Mouse (Mus musculus): ENCODE data around the gene Gpr18.

Gene Gpr18

DNA sequence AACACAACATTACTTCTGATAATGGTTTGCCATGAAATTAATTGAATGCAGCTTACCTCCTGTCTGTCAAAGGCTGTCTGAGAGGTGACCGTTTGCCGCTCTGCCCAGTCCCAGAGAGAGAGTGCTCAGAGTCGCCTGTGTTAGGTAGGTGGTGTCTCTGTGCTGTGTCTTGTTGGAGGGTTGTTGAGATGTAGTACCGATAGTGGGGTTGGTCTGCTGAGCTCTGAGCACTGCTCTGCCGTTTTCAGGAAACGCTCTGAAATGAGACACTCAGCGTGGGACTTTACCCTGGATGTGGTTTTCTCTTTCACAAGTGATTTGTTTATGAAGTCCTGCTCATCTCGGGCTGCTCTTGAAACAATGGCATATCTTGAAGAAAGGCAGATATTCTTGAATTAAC is at the start of gene Gpr18:
Gpr18 (minus strand) TSS at position 161 of the 400 bp plus-strand sequence.
- DNase-seq (ENCODE audit: low spot score in 2 of 2): no peak

DNA sequence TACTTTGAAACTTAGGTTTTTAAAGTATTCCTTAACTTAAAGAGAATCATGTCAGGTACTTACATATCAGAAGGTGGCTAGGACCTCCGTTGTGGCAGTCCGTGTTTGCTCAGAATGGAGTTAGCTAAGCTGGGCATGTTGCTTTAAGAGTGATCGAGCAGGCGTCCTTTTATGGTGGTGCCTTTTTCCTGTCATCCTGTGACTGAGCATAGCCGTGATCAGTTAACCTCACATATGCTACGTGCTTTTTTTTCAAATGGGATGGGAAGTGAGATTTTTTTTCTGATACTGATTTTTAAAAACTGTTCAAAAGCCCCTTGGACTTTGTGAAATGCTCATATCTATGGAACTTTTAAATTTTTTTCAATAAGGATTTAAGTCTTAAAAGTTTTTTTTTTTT is 49.4 kb upstream of the Gpr18 start, which contains the start of gene Gpr183:
Gpr183 (minus strand) TSS at position 206 of the 400 bp plus-strand sequence.
- DNase-seq (ENCODE audit: low spot score in 2 of 2): no peak

DNA sequence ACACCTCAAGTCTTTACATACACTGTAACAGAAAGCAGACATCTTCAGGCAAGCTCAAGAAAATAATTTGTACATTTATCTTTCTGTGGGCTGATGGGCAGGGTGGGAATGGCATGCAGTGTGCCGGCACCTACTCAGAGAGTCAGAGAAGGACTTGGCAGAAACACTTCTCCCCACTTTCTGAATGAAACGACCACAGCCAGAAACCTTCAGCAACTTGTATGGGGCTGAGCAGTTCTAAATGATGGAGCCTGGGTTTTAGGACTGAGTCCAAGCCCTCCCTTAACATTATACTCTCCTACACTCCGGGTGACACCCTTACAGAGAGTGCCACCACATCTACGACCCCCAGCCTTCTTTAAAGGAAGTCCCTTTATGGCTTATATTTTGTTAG is 48.4 kb upstream of the Gpr18 start:
- DNase-seq (ENCODE audit: low spot score in 2 of 2): no peak

DNA sequence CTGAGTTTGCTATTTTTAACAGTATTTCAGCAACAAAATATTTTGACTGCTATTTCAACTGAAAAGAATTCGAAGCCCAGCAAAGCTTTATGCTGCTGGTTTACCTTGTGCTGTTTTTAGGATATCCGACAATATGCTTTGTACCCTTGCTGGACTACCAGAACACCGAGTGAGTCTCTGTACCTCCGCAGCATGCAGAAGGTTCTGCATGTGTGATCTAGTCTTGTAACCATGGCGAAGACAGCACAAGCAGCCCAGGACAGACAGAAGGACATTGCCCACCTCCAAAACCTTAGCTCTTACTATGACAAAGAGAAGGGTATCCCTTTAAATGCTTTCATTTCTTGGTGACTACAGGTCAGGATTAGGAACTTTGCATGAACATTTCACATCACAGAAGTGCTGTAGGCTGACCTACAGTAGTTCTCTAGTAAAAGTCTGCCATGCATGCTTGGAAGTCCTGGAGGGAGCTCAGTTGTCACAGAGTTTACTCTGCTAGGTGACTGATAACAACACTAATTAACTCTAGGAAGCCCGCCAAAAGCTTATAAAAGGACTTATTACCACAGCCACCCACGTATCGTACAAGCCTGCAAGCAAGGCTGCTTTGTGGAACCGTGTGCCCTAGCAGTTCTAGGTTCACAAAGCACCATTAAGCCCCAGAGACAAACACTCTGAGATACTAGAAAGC is 47.8 kb upstream of the Gpr18 start:
- no peak for DNase-seq (ENCODE audit: low spot score in 2 of 2)

DNA sequence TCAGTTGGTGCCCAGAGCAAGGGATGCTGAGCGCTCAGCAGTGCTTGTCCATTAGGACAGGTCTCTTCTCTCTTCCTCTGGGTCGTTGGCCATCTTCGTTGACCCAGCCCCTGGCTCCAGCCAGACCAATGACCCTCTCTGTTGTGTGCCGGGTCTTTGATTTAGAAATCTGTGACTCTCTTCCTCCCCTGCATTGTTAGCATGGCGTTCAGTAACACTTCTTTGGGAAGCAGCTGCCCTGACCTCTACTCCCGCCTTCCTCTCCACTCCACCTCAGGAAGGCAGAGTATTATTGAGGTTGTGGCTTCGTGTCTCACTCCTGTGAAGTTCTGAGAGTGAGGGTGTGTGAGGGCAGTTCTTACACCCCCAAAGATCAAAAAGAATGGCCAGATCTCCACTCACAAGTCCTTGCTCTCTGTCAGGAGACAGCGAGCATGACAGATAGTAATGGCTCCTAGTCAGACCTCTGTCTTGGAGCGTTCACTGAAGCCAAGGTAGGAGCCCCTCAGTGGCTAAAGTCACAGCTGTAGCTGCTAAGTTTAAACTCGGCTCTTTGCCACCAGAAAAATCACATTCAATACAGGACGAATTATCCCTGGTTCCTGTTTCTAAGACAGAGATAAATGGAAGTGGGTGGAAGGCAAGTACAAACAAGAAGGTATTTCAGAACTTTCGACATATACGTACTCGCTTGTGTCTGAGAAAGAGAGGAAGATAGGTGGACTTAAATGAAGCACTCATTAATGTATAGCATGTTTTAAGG is 46.7 kb upstream of the Gpr18 start:
- no peak for DNase-seq (ENCODE audit: low spot score in 2 of 2)

DNA sequence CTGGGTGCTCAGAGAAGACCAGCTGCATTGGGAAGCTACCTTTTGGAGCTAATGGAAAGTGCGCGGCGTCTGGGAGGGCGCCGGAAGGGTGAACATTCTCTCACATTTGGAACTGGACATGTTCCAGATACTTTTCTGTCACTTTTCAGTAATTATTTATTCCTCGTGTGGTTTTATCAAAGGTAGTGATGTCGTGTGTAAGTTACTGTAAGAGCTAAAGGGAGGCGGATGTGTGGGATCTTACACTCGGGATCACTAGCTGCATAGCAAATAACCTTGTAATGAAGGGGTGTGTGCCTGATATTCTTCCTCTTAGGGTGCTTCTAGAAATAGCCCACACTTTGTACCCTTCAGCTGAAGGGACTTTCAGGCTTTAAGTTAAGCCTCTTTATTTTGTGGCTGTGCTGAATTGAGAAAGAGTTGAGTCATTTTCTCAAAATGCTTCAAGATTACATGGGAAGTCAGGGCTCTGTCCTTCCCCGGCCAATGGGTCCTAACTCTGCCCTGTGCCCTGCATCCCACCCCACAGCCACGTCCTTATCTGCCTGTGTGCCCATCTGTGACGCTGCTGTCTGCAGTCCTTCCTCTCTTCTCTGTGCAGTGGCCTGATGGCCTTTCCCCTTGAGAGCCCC is 46.0 kb upstream of the Gpr18 start:
- DNase-seq (ENCODE audit: low spot score in 2 of 2): no peak

DNA sequence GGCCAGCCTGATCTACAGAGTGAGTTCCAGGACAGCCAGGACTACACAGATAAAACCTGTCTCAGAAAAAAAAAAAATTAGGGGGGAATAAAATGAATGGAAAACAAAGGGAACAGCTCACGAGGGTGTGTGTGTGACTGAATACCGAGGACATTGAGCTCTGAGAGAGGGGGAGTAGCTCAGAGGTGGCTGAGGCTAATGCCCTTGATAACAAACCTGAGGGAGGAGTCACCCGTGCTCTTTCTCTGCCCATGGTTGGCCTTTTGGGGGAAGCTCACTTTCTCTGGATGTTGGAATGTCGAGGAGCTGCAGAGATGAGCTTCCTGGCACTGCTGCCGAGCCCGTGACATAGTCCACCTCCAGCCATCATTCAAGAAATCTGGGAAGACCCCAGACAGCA is 45.4 kb upstream of the Gpr18 start:
- no peak for DNase-seq (ENCODE audit: low spot score in 2 of 2)

DNA sequence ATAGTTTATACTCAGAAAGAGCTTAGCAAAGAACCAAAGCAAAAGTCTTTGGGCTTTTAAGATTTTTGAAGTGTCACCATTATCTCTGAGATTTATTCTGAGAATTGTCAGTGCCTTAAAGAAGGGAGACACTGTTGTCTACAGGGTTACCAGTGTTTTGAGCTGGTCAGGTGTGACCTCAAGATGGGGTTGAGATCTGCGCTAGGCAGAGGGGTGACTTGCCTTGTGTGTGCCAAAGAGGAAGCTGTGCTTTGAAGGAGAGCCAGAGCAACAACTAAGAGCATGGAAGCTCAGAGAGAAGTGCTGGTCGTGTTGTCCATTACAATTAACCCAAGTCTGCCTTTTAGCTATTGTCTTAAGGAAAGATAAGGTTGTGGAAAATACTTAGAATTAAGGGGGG is 45.0 kb upstream of the Gpr18 start:
- no peak for DNase-seq (ENCODE audit: low spot score in 2 of 2)

DNA sequence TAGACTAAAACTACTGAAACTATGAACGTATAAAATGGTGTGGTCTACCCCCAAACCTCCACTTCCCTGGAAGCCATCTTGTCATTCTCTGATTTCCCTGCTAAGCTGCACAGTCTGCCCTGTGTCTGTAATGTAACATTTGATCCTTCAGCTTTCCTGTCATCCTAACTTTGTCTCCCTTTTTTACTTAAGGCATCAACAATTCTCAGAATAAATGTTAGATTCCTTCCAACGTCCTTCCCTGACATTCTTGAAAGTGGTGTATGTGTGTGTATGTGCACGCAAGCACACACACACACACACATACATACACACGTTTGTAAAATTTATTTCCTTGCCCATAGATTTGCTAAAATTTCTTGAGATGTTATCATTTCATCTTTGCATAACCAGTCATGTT is 44.5 kb upstream of the Gpr18 start:
- DNase-seq (ENCODE audit: low spot score in 2 of 2): no peak

DNA sequence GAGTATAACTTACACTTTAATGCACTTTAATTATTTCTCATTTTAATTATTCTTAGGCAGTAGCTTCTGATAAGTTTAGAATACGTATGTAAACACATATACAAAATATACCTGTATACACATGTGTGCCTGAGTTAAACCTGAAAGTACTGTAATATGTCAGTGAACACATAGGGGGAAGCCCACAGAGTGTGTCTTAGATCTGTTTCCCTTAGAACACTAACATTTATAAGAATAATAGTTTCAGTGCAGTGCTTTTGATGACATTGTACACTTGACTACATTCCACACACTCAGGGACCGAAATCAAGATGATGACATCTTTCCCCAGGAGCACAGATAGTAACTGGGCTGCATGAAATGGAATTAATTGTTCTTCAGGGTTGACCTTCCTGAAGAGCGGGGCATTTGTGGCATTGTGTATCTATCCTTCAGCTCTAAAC is 44.0 kb upstream of the Gpr18 start:
- DNase-seq (ENCODE audit: low spot score in 2 of 2): no peak

DNA sequence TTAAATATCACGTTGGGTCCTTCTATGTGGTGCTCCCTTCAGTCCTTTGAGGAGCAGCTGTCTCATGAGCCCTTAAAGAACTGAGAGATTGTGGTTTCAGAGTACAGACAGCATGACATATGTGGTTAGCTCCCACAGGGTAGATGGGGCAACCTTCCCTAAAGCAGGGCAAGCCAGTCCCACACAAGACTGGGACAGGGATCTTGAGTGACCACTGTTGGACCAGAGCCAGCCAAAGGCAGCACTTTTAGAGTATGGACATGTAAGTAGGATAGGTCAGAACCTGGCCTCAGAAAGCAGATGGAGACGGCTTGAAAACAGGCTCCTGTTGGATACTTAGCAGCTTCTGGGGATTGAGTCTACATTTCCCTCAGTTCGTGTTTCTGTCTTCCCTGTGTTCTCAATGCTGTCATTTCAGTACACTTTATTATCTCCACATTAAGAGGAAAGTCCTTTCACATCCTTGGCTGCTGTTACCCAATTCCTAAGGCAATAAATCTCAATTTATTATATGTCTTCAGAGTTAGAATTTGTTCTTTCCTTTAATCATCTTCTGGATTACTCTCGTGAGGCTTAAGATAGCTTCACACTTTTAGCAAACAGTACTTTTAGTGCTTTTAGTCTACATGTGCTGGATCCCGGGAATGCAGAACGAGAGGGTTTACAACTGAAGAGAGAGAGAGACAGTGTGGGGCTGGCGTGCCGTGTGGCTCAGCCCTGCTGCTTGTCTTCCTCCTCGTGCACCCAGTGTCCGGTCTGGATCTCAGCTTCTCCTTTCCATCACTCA is 43.4 kb upstream of the Gpr18 start:
- DNase-seq (ENCODE audit: low spot score in 2 of 2): no peak

DNA sequence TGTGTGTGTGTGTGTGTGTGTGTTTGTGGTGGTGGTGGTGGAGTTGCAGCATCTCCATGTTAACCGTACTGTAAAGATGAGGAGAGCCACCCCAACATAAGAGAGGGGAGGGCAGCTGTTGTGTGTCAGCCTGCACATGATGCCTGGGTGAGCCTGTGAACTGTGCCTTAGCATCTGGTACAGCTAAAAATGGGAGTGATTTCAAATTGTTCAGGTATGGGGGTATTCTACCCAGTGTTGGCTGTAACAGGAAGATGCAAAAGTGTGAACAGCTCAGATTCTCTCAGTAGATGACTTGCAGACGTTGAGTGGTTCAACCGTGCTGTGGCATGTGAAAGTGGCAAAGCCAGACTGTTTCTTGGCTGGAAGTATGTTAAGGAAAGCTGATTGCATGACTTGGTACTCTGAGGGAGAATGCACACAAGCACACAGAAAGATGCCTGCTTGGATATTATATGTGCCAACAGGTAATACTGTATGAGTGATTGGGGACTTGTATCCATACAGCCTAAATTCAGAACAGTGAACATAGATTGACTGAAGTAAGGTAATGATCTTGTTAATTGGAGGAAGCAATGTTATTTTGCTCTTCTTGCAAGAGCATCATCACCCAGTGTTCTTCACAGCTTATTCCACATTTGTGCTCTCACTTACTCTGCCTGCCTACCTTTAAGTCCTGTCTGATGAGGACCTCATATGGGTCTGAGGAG is 42.6 kb upstream of the Gpr18 start:
- no peak for DNase-seq (ENCODE audit: low spot score in 2 of 2)

DNA sequence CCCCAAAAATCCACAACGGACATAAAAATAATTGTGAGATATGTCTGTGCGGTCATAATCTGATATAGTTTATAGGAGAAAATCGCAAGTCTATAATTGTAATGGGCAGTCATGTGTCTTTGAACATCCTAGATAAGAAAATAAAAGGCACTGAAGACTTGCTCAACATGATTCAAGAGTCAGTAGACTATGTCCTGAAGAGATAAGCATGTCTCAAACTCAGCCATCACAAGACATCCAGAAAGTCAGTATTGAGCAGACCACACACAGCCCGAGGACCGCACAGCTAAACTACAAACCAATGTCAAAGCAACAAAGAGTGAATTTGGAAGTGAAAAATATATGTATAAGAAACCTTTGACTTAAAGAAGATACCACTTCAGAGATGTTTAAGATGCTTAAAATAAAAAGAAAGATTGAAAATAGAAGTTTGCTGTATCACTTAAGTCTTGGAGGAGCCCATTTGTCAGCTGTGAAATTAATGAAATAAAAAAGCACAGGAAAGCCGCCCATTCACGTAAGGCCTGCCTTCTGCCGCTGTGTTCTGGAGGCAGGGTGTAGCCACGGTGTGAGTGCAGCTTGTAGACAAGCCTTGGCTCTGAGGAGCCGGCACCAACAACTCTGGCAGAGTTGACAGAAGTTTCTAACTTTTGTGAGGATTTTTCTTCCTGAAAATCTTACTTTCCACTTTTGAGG is 41.7 kb upstream of the Gpr18 start:
- no peak for DNase-seq (ENCODE audit: low spot score in 2 of 2)

DNA sequence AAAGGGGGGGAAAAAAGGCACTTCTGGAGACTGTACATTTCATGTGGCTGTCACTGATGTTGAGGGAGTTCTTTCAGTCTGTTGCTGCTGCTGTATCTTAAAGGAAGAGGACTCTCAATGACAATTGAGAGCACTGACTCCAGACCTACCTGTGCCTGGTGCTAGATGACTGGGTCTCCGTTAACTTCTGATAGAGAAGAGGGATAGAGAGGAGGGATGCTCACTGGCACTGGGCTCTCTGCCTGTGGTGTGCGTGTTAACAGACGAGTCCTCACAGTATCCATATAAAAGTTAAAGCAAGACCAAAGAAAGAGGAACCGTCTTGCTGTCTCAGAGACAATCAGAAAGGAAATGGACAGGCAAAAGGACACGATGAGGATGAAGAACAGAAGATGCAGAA is 40.7 kb upstream of the Gpr18 start:
- no peak for DNase-seq (ENCODE audit: low spot score in 2 of 2)

DNA sequence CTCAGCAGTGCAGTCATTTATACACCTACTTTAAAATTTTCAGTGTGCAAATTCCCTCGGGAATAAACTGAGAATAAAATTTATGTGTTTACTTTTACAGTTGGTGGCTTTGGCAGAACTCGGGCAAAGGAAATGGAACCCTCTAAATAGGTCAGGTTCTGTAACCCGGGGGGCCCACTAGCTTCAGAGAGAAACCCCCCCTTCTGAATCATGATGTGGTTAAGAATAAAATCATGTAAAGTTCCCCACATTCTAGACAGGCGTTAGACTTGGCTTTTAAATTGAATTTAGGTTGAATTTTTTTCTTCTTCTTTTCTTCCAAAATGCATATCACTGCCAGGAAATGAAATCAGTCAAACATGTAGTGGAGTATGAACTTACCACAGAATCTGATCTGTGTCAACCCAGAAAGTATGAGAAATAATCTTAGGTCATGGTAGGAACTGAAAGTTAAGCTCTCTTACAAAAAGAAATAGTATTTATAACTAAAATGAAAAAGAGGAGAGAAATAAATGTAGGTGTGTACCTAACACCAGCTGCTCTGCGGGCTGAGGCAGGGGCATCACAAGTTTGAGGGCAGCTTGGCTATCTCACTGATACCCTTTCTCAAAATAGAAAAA is 39.7 kb upstream of the Gpr18 start:
- no peak for DNase-seq (ENCODE audit: low spot score in 2 of 2)

DNA sequence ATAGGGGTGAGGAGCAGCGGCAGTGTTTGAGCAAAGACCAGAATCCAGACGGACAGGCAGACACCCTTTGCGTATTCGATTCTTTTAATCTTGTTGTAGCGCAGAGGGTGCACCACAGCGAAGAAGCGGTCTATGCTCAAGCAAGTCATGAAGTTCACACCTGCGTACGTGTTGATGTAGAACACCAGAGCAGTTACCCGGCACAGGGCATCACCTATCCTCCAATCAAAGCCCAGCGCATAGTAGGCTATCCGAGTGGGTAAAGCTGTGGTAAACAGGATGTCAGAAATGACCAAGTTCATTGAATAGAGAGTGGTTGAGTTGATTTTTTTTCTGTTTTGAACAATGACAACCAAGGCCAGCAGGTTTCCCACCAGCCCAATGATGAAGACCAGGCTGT is 39.0 kb upstream of the Gpr18 start:
- no peak for DNase-seq (ENCODE audit: low spot score in 2 of 2)

DNA sequence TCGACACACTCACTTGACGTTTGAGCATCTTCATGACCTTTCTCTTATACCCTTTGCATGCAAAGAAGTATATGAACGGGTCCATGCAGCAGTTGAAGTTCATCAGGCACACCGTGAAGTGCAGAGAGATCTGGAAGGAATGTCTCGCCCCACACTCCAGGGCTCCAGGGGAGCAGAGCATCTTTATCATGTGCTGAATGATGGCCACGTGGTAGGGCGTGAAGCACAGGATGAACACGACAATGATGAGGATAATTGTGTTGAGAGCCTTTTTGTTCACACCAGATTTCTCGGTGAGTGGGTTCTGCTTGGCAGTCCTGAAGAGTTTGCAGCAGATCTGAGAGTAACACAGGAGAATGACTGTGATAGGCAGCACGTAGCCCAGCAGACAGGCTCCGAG is 38.5 kb upstream of the Gpr18 start:
- DNase-seq (ENCODE audit: low spot score in 2 of 2): no peak

DNA sequence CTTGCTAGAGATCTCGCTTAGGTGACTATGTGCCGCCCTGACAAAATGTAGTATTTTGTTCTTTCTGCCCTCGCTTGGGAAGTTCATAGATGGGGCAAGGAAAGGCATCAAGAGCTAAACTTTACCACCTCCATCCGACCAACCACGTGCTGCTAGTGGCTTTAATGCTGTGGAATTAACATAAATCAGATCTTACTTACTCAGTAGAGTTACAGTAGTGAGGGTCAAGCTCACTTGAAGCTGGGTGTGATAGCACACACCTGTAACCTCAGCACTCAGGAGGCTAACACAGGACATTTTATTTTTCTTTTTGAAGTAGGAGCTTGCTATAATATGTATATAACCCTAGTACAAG is 36.4 kb upstream of the Gpr18 start:
- no peak for DNase-seq (ENCODE audit: low spot score in 2 of 2)

DNA sequence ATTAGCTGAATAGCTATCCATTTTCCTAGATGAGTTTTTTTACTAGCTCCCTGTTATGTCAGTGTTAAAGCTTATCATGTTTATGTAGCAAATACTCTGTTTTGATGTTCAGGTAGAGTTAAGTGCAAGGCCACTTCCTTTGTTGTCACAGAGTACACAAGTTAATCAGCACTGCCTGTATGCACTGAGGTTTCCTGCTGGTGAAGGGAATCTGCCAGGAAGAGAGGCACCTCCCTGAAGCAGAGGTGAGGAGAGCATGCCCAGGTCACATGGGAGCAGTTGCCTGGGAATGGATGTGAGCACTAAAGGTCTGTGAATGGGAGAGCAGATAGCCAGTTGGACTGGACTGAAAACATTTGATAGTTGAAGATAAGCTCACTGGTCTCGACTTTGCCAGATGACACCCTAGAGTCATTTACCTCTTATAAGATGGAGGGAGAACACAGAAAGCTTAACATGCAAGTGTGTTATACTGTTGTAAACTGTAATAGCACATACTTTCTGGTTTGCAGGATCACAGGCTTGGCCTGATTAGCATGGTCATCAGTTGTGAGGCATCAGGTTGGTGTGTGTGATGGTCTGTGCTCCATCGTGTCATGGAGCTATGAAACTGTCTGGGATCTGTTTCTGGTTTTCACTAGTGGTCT is 35.9 kb upstream of the Gpr18 start:
- no peak for DNase-seq (ENCODE audit: low spot score in 2 of 2)

DNA sequence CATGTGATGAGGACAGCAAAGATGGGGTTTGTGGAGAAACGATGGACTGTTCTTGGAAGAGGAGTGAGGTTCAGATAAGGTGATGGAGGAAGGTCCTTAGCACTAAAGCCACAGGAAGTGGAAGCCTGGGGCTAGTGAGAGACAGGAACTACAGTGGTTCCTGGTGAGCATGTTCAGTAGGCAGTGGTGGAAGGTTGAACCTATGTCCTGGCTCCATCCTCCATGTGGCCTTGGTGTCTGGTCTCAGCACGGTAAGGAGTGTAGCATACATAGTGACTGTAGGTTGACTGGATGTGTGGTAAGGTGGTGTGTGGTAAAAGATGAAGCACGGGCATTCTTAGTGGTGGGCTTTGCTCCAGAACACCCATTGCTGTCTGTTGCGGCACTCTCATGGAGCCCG is 34.3 kb upstream of the Gpr18 start:
- no peak for DNase-seq (ENCODE audit: low spot score in 2 of 2)
